Mouse (Mus musculus): ENCODE data around the gene Tprn. TPM values are rescaled to one million over a fixed set of nuclear protein-coding genes. Genes with fewer than 3 reads are reported as not detected.

Tprn gene
- polyA plus RNA-seq, 1 experiment from 2014 or later: 8.7 TPM

DNA sequence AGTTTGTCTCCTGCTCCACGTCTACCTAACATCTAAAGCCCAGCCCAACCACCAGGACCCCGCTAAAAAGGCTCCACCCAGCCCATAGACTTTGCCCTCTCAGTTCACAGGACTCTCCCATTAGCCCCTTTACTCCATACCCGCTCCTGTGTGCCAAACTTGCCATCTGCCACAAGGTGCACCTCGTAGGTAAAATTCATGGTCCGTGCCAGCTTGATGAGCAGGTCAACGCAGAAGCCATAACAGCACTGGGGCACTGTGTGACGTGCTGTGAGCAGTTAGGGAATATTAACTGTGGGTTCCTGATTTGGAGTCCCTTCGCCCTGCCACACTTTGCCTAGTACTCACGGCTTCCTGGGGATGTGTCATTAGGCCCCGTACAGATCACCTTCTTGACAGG lies 35.6 kb downstream of the Tprn start:
- no peaks in the 10 kb centered on the region for H3K9me3 ChIP-seq
- no peak overlapping the region for H3K27ac ChIP-seq
- no peak overlapping the region for H3K4me3 ChIP-seq (replicated peaks)
- no peak overlapping the region for H3K4me2 ChIP-seq
- H3K27me3 ChIP-seq: peaks cover 60% of the 10 kb centered on the region
- 81% methylated on average over 10 of the region's 10 CpGs for WGBS
- no peak overlapping the region for H3K9ac ChIP-seq (replicated peaks)
- no peaks in the 10 kb centered on the region for H3K36me3 ChIP-seq
- ATAC-seq (ENCODE audit: insufficient number of reproducible peaks, insufficient read depth, low FRiP score, low TSS enrichment, low read depth): no peak
- no peaks in the 10 kb centered on the region for H3K4me1 ChIP-seq (replicated peaks)

DNA sequence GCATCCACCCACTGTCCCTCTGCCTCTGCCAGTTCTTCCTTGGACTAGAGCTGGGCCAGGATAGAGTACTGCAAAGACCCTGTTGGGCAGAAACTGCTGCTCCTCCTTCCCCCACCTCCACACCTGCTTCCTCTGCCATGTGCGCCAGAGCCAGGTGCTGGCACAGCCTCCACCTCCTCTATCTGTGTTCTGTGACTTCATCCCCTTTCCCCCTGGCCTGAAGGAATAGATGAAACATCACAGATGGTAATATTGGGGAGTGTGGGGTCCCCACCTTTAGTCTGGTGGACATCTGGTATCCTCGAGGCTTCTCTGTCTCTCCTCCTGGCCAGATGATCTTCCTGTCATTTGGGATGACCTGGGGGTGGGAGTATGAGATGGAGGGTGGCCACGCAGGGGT lies 41.0 kb downstream of the Tprn start:
- Histone ChIP-seq H3K4me3 (replicated peaks) (no peak overlapping the region), H3K36me3 (no peaks in the 10 kb centered on the region), H3K27ac (no peak overlapping the region), H3K4me2 (no peak overlapping the region), H3K9me3 (no peaks in the 10 kb centered on the region), H3K4me1 (replicated peaks) (0 out of 2 replicates have a peak, but pooled peaks cover 6% of the 10 kb centered on the region), H3K9ac (replicated peaks) (no peak overlapping the region), H3K27me3 (peaks cover 59% of the 10 kb centered on the region)
- ATAC-seq (ENCODE audit: insufficient number of reproducible peaks, insufficient read depth, low FRiP score, low TSS enrichment, low read depth): no peak
- WGBS: 61% methylated on average over 3 of the region's 3 CpGs

DNA sequence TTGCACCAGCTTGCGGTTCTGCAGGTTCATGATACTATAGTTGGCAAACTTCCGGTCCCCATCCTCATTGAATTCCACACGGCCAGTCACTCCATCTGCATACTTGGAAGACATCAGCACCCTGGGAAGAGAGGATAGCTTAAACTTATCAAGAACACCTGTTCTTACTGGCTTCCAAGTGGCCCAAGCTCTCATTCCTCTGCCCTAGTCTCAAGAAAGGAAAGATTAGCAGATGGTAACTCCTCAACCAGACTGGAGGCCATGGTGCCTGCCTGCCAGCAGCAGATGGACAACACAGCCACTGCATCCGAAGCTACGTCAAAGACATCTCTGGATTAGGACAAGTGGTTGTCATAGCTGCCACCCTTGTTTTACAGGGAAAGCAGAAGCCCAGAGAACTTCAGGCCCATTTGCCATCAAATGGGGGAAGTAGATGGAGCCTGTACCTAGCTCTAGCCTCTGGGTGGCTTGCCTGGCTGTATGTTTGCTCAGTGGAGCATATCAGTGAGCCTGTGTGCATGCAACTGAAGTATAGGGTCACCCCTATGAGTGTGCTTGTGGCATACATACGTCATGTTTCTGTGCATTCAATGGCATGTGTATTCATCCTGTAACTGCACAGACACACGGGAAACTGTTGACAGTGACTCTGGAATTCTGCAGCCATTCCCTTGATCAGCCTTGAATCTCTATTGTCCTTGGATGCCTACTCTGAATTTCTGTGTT lies 41.7 kb downstream of the Tprn start:
- Histone ChIP-seq H3K4me1 (replicated peaks) (0 out of 2 replicates have a peak, but pooled peaks cover 6% of the 10 kb centered on the region), H3K36me3 (no peaks in the 10 kb centered on the region), H3K4me3 (replicated peaks) (peak overlapping the region; percentile 45), H3K4me2 (peak overlapping the region; percentile 85), H3K27ac (no peak overlapping the region), H3K9ac (replicated peaks) (no peak overlapping the region), H3K9me3 (no peaks in the 10 kb centered on the region), H3K27me3 (peaks cover 63% of the 10 kb centered on the region)
- 72% methylated on average over 7 of the region's 7 CpGs for WGBS
- no peak for ATAC-seq (ENCODE audit: insufficient number of reproducible peaks, insufficient read depth, low FRiP score, low TSS enrichment, low read depth)

DNA sequence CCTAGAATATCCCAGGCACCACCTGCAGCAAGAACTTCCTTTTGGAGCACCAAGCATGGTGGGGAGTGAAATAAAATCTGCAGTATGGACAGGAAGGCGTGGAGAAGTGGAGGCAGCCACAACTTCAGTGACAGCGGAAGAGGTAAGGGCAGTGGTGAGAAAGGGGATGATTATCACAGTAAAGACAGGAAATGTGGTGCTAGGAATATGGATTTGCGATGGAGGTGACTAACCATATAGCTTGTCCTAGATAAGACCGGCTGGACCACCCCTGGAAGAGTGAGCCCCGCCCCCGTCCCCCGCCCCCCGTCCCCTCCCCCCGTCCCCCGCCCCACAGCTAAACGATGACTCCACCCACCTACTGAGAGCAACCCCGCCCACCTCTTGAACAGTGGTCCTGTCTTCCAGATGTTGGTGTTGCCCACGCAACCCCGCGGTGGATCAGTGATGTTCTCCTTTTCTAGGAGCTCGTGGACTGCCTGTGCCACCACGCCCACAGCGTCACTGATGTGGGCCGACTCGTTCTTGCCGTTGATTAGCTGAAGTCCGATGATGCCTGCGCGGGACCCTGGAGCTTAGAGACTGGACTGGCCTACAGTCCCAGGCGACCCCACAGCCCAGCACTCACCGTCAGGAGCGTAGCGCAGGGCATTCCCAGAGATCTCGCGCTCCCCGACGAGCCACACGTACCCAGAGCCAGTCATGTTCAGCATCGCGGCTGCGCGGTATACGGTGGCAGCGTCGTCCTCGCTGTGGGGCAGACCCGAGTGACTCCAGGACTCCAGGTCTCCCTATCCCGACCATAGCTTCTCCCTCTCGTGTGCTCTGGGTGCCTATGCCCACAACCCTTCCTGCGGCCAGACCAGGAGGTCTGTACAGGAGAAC lies 42.5 kb downstream of the Tprn start:
- peak; percentile 58 for ATAC-seq (ENCODE audit: insufficient number of reproducible peaks, insufficient read depth, low FRiP score, low TSS enrichment, low read depth)
- no peaks in the 10 kb centered on the region for H3K9me3 ChIP-seq
- H3K4me2 ChIP-seq: peak overlapping the region; percentile 85
- no peaks in the 10 kb centered on the region for H3K36me3 ChIP-seq
- 3% methylated on average over 37 of the region's 45 CpGs for WGBS
- peak overlapping the region; percentile 51 for H3K9ac ChIP-seq (replicated peaks)
- no peak overlapping the region for H3K27ac ChIP-seq
- peak overlapping the region; percentile 45 for H3K4me3 ChIP-seq (replicated peaks)
- peaks cover 70% of the 10 kb centered on the region for H3K27me3 ChIP-seq
- H3K4me1 ChIP-seq (replicated peaks): 0 out of 2 replicates have a peak, but pooled peaks cover 6% of the 10 kb centered on the region

DNA sequence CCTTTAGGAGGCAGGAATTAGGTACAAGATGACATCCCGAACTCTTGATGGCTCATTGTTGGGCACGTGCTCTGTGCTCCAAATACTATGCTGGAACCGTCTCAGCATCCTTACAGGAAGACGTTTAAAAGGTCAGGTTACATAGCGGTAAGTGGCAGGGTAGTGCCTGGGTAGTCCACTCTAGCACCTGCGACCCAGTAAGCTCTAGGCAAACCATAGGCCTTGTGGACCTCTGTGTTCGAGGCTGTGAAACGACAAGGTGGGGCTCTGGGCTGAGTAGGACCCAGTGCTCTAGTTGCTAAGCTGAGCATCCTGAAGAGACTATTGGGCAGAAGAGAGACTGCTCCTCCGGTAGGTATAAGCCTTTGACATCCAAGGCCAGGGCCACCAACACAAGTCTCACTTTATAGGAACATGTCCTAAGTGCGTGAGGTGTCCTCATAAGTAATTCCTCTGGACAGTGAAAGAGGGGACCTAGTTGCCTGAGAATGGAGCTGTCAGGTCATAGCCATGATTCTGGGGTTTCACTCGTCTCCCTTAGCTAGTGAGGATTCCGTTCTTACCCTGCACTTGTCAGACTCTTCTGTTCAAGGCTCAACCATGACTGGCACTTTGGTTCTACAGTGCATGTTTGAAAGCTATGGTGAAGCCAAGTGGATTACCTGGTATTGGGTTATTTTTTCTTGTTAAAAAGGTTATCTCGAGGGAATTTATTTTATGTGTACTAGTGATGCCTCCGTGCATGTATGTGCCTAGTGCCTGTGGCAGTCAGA lies 43.4 kb downstream of the Tprn start:
- 48% methylated on average over 14 of the region's 14 CpGs for WGBS
- H3K9ac ChIP-seq (replicated peaks): peak overlapping the region; percentile 51; the same call in 1 of the 2 replicates

DNA sequence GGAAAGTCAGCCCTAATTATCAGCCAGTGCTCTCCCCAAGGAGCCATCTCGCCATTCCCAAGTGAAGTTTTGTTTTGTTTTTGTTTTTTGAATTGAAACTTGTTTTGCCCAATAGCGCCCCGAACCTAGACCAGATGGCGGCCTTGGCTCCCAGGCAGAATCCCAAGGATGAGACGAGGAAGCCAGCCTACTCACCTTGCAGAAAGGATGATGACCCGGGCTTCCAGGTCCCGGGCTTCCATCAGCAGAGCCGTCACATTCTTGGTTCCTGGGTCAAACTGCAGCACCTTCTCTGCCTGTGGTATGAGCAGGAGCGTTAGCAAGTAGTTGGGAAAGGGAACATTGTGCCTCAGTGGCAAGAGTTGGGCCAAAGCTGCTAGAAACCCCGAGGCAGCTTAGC lies 47.8 kb downstream of the Tprn start:
- Histone ChIP-seq H3K4me3 (replicated peaks) (no peak overlapping the region), H3K9ac (replicated peaks) (no peak overlapping the region), H3K27me3 (peaks cover 97% of the 10 kb centered on the region), H3K4me1 (replicated peaks) (no peaks in the 10 kb centered on the region), H3K27ac (no peak overlapping the region), H3K36me3 (no peaks in the 10 kb centered on the region), H3K4me2 (no peak overlapping the region), H3K9me3 (no peaks in the 10 kb centered on the region)
- 51% methylated on average over 10 of the region's 10 CpGs for WGBS
- no peak for ATAC-seq (ENCODE audit: insufficient number of reproducible peaks, insufficient read depth, low FRiP score, low TSS enrichment, low read depth)

More for the DNA sequence above, 43.4 kb downstream of the Tprn start:
- no peak overlapping the region for H3K27ac ChIP-seq
- peak; percentile 32; the same call in 1 of the 2 replicates for ATAC-seq (ENCODE audit: insufficient number of reproducible peaks, insufficient read depth, low FRiP score, low TSS enrichment, low read depth)
- H3K4me3 ChIP-seq (replicated peaks): peak overlapping the region; percentile 45
- H3K4me2 ChIP-seq: peak overlapping the region; percentile 85
- no peaks in the 10 kb centered on the region for H3K9me3 ChIP-seq
- peaks cover 79% of the 10 kb centered on the region for H3K27me3 ChIP-seq
- 0 out of 2 replicates have a peak, but pooled peaks cover 6% of the 10 kb centered on the region for H3K4me1 ChIP-seq (replicated peaks)
- no peaks in the 10 kb centered on the region for H3K36me3 ChIP-seq

DNA sequence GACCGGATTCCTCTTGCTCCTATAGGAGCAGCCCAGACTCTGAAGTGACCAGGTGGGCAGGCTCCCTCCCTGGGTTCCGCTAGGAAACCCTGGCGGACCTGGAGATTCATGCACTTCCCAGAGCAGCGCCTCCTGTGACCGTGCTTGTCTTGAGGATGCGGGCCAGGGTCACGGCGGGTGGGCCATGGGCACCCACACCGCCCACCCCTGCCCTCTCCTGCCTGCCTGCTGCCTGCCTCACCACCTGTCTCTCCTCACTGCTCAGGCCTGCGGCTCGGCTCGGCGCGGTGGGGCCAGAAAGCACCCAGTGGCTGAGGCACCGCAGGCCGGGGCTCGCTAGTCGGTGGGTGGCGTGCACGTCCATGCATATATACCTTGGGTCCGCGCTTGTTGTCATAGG lies 48.6 kb downstream of the Tprn start:
- no peaks in the 10 kb centered on the region for H3K36me3 ChIP-seq

DNA sequence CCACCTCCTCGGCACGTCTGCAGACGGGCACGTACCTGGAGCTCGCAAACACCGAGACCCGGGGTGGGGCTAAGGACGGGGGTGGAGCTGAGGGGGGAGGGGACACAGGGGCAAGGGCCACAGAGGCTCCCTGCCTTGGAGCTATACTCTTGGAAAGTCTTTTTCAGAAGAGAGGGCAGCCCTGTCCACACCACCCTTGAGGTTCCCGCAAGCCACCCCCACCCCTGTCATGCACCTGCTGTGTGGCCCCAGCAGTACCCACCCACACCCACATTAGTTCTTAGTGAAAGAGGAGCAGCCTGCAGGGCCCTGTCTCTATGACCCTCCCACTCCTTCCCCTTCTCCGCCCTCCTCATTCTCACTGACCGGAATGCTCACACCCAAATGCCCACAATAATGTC lies 49.1 kb downstream of the Tprn start:
- no peaks in the 10 kb centered on the region for H3K36me3 ChIP-seq
- H3K4me2 ChIP-seq: no peak overlapping the region
- 5% methylated on average over 11 of the region's 11 CpGs for WGBS
- H3K9ac ChIP-seq (replicated peaks): no peak overlapping the region
- H3K27ac ChIP-seq: no peak overlapping the region
- H3K4me1 ChIP-seq (replicated peaks): no peaks in the 10 kb centered on the region
- peaks cover 97% of the 10 kb centered on the region for H3K27me3 ChIP-seq
- ATAC-seq (ENCODE audit: insufficient number of reproducible peaks, insufficient read depth, low FRiP score, low TSS enrichment, low read depth): no peak
- H3K4me3 ChIP-seq (replicated peaks): no peak overlapping the region
- no peaks in the 10 kb centered on the region for H3K9me3 ChIP-seq

More for the DNA sequence above, 48.6 kb downstream of the Tprn start:
- H3K9ac ChIP-seq (replicated peaks): no peak overlapping the region
- H3K9me3 ChIP-seq: no peaks in the 10 kb centered on the region
- no peak overlapping the region for H3K4me3 ChIP-seq (replicated peaks)
- ATAC-seq (ENCODE audit: insufficient number of reproducible peaks, insufficient read depth, low FRiP score, low TSS enrichment, low read depth): no peak
- no peak overlapping the region for H3K4me2 ChIP-seq
- H3K4me1 ChIP-seq (replicated peaks): no peaks in the 10 kb centered on the region
- whole genome bisulfite sequencing: 2% methylated on average over 21 of the region's 22 CpGs
- peaks cover 97% of the 10 kb centered on the region for H3K27me3 ChIP-seq
- H3K27ac ChIP-seq: no peak overlapping the region

DNA sequence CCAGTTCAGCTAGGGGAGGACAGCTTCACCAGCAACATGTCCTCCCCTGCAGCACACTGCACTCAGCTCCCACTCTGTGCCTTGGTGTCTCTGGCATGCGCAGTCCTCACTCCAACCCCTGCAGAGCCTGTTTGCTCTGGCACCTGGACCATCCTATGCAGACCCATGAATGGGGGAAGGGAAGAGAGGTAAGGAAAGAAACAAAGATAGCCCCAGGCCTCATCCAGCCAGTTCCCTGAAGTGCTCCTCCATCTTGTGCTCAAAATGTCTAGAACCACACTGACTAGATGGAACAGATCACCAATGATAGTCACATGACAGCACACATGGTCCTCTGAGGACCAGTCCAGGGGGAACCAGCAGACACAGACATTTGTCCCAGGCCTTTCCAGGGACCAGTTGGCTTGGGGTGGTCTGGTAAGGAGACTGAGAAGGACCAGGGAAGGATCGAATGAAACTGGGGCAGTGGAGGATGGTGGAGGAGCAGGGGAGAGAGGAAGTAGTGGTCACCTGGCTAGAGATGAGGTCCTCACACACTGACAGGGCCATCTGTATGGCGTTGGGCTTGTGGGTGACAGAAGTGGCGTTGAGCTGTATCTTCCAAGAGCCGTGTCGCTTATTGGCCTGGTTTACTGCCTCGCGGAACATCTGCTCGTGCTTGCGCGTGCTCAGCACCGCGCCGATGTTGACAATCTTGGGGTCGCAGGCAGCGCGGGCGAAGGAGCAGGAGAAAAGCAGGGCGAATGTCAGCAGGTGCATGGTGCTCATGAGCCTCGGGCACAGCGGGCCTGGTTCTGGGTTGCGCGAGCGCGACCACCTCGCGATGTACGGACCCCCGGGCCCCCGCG lies 55.9 kb downstream of the Tprn start:
- Histone ChIP-seq H3K9me3 (no peaks in the 10 kb centered on the region), H3K4me2 (peak overlapping the region; percentile 58), H3K4me3 (replicated peaks) (peak overlapping the region; percentile 32), H3K9ac (replicated peaks) (no peak overlapping the region), H3K27me3 (peaks cover 88% of the 10 kb centered on the region), H3K4me1 (replicated peaks) (peaks cover 6% of the 10 kb centered on the region), H3K36me3 (no peaks in the 10 kb centered on the region), H3K27ac (no peak overlapping the region)
- WGBS: 7% methylated on average over 31 of the region's 31 CpGs
- no peak for ATAC-seq (ENCODE audit: insufficient number of reproducible peaks, insufficient read depth, low FRiP score, low TSS enrichment, low read depth)

DNA sequence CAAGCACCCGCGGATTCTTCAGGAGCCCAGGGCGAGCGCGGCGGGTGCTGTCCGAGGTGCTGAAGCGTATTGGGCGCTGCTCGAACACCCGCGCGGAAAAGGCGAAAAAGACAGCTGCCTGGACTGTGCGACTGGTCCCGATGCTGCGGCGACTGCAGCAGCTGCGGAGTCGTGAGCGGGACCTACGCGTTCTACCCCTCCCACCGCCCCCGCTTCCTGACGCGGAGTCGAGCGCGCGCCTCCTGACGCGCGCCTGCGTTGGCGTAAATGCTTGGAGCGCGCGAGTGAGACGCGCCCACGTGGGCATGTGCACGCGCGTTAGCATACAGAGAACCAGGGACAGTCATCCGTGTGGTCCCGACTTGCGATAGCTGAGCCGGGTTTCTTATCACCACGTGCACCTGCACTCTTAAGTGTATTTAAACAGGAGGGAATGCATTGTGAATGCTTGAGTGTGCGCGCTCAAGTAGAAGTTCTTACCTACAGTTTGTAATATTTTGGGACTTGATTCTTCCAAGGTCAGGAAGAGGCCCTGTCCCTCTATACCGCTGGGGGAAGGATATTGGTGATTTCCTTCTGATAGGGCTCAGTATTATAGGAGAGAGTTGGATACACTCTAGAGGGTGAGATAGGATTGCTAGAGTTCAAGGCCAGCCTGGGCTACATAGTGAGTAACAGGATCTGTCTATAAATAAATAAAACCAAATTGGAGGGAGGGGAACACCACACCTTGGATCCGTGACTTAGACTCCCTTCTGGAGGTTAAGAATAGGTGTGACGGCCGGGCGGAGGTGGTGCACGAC lies 56.8 kb downstream of the Tprn start, which contains the start of gene Grin1:
Gene Grin1 (minus strand): TSS at position 217 of the 803 bp plus-strand sequence.
- H3K9me3 ChIP-seq: no peaks in the 10 kb centered on the region
- peak within 1 kb of the TSS; percentile 32 for H3K4me3 ChIP-seq (replicated peaks)
- no peak; the same call in 1 of the 2 replicates for ATAC-seq (ENCODE audit: insufficient number of reproducible peaks, insufficient read depth, low FRiP score, low TSS enrichment, low read depth)
- no peaks in the 10 kb centered on the region for H3K36me3 ChIP-seq
- peaks cover 6% of the 10 kb centered on the region for H3K4me1 ChIP-seq (replicated peaks)
- no peak within 1 kb of the TSS for H3K27ac ChIP-seq
- H3K9ac ChIP-seq (replicated peaks): no peak within 1 kb of the TSS
- H3K4me2 ChIP-seq: peak within 1 kb of the TSS; percentile 58
- WGBS: 10% methylated on average over 58 of the region's 58 CpGs
- peaks cover 80% of the 10 kb centered on the region for H3K27me3 ChIP-seq

Data from limb, embryonic 12.5 days (tissue).